Mouse (Mus musculus) forebrain, embryonic 13.5 days (tissue): Measurements from ENCODE around the gene Rpl15. TPM values are rescaled to one million over a fixed set of nuclear protein-coding genes. Genes with fewer than 3 reads are reported as not detected.
"Not testable (repeated sequence)": the region's sequence is repeated elsewhere in the genome, so short reads cannot be mapped to it uniquely, and the experiment has no call there.

Experiments
- ATAC-seq: fragments of 200-750 bp; cut with Nextera tagmentation; 2 replicates; pipeline ENCODE4 v1.8.0; 2017
- H3K27ac ChIP-seq: fragments of 300-500 bp; sonication (generic); 2 replicates; pipeline ENCODE4 v1.5.1; 2015; ENCODE audit warnings: inconsistent platforms, mild to moderate bottlenecking, moderate library complexity
- H3K27me3 ChIP-seq: fragments of 300-500 bp; sonication (generic); 2 replicates; pipeline ENCODE4 v1.6.1; 2015; ENCODE audit warnings: mild to moderate bottlenecking, inconsistent platforms
- H3K36me3 ChIP-seq: fragments of 300-500 bp; sonication (generic); 2 replicates; pipeline ENCODE4 v1.6.1; 2015; ENCODE audit warnings: mild to moderate bottlenecking, inconsistent platforms; ENCODE audit not compliant: poor library complexity, severe bottlenecking
- H3K4me1 ChIP-seq: fragments of 300-500 bp; sonication (generic); 2 replicates; pipeline ENCODE4 v1.6.1; 2015; ENCODE audit warnings: inconsistent platforms
- H3K4me2 ChIP-seq: fragments of 300-500 bp; sonication (generic); 2 replicates; pipeline ENCODE4 v1.6.1; 2015; ENCODE audit warnings: inconsistent platforms, mild to moderate bottlenecking, moderate library complexity
- H3K4me3 ChIP-seq: fragments of 300-500 bp; sonication (generic); 2 replicates; pipeline ENCODE4 v1.5.1; 2015; ENCODE audit warnings: mild to moderate bottlenecking, inconsistent platforms
- H3K9ac ChIP-seq: fragments of 300-500 bp; sonication (generic); 2 replicates; pipeline ENCODE4 v1.6.1; 2015; ENCODE audit warnings: mild to moderate bottlenecking, inconsistent platforms
- H3K9me3 ChIP-seq: fragments of 300-500 bp; sonication (generic); replicated peaks from 2 replicates; pipeline ENCODE4 v1.6.1; 2016; ENCODE audit warnings: inconsistent platforms
- WGBS: fragments of 180-500 bp; shearing (Covaris S2); methylation state at CpG from one replicate; pipeline ENCODE4 v1.1.7; 2015; 5-methylcytosine and 5-hydroxymethylcytosine counted together
- polyA plus RNA-seq: library from polyadenylated mRNA; unstranded; fragments of >200 nt; fragmentation: Nextera tagmentation; extraction: Ambion mirVana; gene quantifications from 2 replicates; pipeline ENCODE4 v1.2.1, GENCODE M21; 2015

Rpl15 gene
- polyA plus RNA-seq, 1 experiment from 2014 or later: 406 TPM

GRCm38 (mm10) chr14:18238750-18239731 is 32.1 kb downstream of the Rpl15 start, which contains the start of gene Nr1d2:
Gene Nr1d2 (minus strand): TSS chr14:18239127.
- Histone ChIP-seq H3K4me3 (peak within 1 kb of the TSS; percentile 77), H3K36me3 (no peaks in the 10 kb centered on the region), H3K4me2 (peak within 1 kb of the TSS; percentile 77), H3K27me3 (no peaks in the 10 kb centered on the region), H3K9me3 (no peaks in the 10 kb centered on the region), H3K4me1 (0 out of 2 replicates have a peak, but pooled peaks cover 4% of the 10 kb centered on the region), H3K9ac (peak within 1 kb of the TSS; percentile 73), H3K27ac (peak within 1 kb of the TSS; percentile 69)
- under 1% methylated on average over 62 of the region's 66 CpGs for WGBS
- peak; percentile 89 for ATAC-seq

GRCm38 (mm10) chr14:18238131-18238749 is 33.0 kb downstream of the Rpl15 start:
- Histone ChIP-seq H3K27ac (peak overlapping the region; percentile 69), H3K4me2 (peak overlapping the region; percentile 77), H3K4me3 (peak overlapping the region; percentile 77), H3K4me1 (0 out of 2 replicates have a peak, but pooled peaks cover 4% of the 10 kb centered on the region), H3K27me3 (no peaks in the 10 kb centered on the region), H3K9me3 (no peaks in the 10 kb centered on the region), H3K9ac (peak overlapping the region; percentile 73), H3K36me3 (no peaks in the 10 kb centered on the region)
- ATAC-seq: peak; percentile 96
- WGBS: under 1% methylated on average over 69 of the region's 71 CpGs

GRCm38 (mm10) chr14:18237381-18237780 is 33.8 kb downstream of the Rpl15 start:
- 49% methylated on average over 4 of the region's 4 CpGs for WGBS
- H3K4me2 ChIP-seq: peak overlapping the region; percentile 77
- no peaks in the 10 kb centered on the region for H3K9me3 ChIP-seq
- H3K4me1 ChIP-seq: 0 out of 2 replicates have a peak, but pooled peaks cover 4% of the 10 kb centered on the region
- ATAC-seq: no peak
- H3K9ac ChIP-seq: no peak overlapping the region; the same call in 1 of the 2 replicates
- no peak overlapping the region for H3K4me3 ChIP-seq
- no peaks in the 10 kb centered on the region for H3K36me3 ChIP-seq
- H3K27me3 ChIP-seq: no peaks in the 10 kb centered on the region
- no peak overlapping the region for H3K27ac ChIP-seq

GRCm38 (mm10) chr14:18236496-18237235 is 34.5 kb downstream of the Rpl15 start:
- H3K4me3 ChIP-seq, H3K4me1 ChIP-seq, H3K27me3 ChIP-seq, H3K4me2 ChIP-seq, H3K36me3 ChIP-seq, ATAC-seq, H3K9me3 ChIP-seq, H3K27ac ChIP-seq, H3K9ac ChIP-seq: not testable (repeated sequence)
- WGBS: 89% methylated on average over 2 of the region's 2 CpGs

GRCm38 (mm10) chr14:18233981-18234960 is 36.9 kb downstream of the Rpl15 start:
- H3K36me3 ChIP-seq: no peaks in the 10 kb centered on the region
- no peak overlapping the region for H3K9ac ChIP-seq
- WGBS: 62% methylated on average over 5 of the region's 5 CpGs
- H3K27me3 ChIP-seq: no peaks in the 10 kb centered on the region
- H3K4me1 ChIP-seq: 0 out of 2 replicates have a peak, but pooled peaks cover 4% of the 10 kb centered on the region
- H3K4me3 ChIP-seq: no peak overlapping the region
- no peak overlapping the region for H3K4me2 ChIP-seq
- no peak overlapping the region for H3K27ac ChIP-seq
- ATAC-seq: no peak
- H3K9me3 ChIP-seq: no peaks in the 10 kb centered on the region

GRCm38 (mm10) chr14:18233076-18233475 is 38.1 kb downstream of the Rpl15 start:
- Histone ChIP-seq H3K36me3 (no peaks in the 10 kb centered on the region), H3K27ac (no peak overlapping the region)
- ATAC-seq: no peak

GRCm38 (mm10) chr14:18231866-18232265 is 39.3 kb downstream of the Rpl15 start:
- not testable (repeated sequence) for H3K27ac ChIP-seq, H3K36me3 ChIP-seq, H3K9me3 ChIP-seq, H3K4me1 ChIP-seq, H3K4me3 ChIP-seq, H3K4me2 ChIP-seq, H3K27me3 ChIP-seq, ATAC-seq, H3K9ac ChIP-seq
- WGBS: 94% methylated on average over 8 of the region's 8 CpGs

More at GRCm38 (mm10) chr14:18233076-18233475, 38.1 kb downstream of the Rpl15 start:
- Histone ChIP-seq H3K9me3 (no peaks in the 10 kb centered on the region), H3K4me3 (no peak overlapping the region), H3K9ac (no peak overlapping the region), H3K27me3 (no peaks in the 10 kb centered on the region), H3K4me1 (0 out of 2 replicates have a peak, but pooled peaks cover 4% of the 10 kb centered on the region), H3K4me2 (no peak overlapping the region)
- WGBS: 77% methylated on average over 2 of the region's 2 CpGs

- not testable (repeated sequence) for H3K4me2 ChIP-seq, H3K4me1 ChIP-seq, H3K4me3 ChIP-seq, H3K27me3 ChIP-seq, H3K9me3 ChIP-seq, ATAC-seq, H3K36me3 ChIP-seq, H3K27ac ChIP-seq, H3K9ac ChIP-seq
- 95% methylated on average over 10 of the region's 10 CpGs for WGBS
Measured at GRCm38 (mm10) chr14:18229751-18230150, 41.4 kb downstream of the Rpl15 start.

- not testable (repeated sequence) for H3K36me3 ChIP-seq, H3K9me3 ChIP-seq, H3K9ac ChIP-seq, H3K4me1 ChIP-seq, H3K4me3 ChIP-seq, H3K27me3 ChIP-seq, ATAC-seq, H3K4me2 ChIP-seq, H3K27ac ChIP-seq
- WGBS: 54% methylated on average over 11 of the region's 11 CpGs
Measured at GRCm38 (mm10) chr14:18226181-18226580, 45.0 kb downstream of the Rpl15 start.

GRCm38 (mm10) chr14:18225431-18225830 is 45.8 kb downstream of the Rpl15 start:
- not testable (repeated sequence) for H3K36me3 ChIP-seq, H3K4me3 ChIP-seq, ATAC-seq, H3K27me3 ChIP-seq, H3K27ac ChIP-seq, H3K4me2 ChIP-seq, H3K4me1 ChIP-seq, H3K9ac ChIP-seq, H3K9me3 ChIP-seq
- WGBS: 97% methylated on average over 11 of the region's 11 CpGs

- 94% methylated on average over 6 of the region's 6 CpGs for WGBS
- no peak for ATAC-seq
Measured at GRCm38 (mm10) chr14:18221977-18222376, 49.2 kb downstream of the Rpl15 start.

More at GRCm38 (mm10) chr14:18221977-18222376, 49.2 kb downstream of the Rpl15 start:
- Histone ChIP-seq H3K27me3 (no peaks in the 10 kb centered on the region), H3K27ac (no peak overlapping the region), H3K4me1 (peaks cover 3% of the 10 kb centered on the region; the same call in 1 of the 2 replicates), H3K9me3 (no peaks in the 10 kb centered on the region), H3K4me2 (no peak overlapping the region), H3K4me3 (no peak overlapping the region), H3K36me3 (no peaks in the 10 kb centered on the region), H3K9ac (no peak overlapping the region)
